Mouse (Mus musculus) induced T-regulatory cell, adult 2 months (primary cell): ENCODE data around the gene Csrnp3.
A peak's percentile ranks its signal among the peaks of the same experiment; 100 is the strongest.

Experiments
- DNase-seq: peaks from one replicate; pipeline ENCODE4 v3.0.0-alpha.2; 2012; ENCODE audit warnings: low read depth

Csrnp3 gene

GRCm38 (mm10) chr2:65870919-65871582 is 25.5 kb downstream of the Csrnp3 start:
- DNase-seq = peak; percentile 20

GRCm38 (mm10) chr2:65891590-65891989 is 46.0 kb downstream of the Csrnp3 start:
- no peak for DNase-seq

- no peak for DNase-seq
These were observed 47.7 kb downstream of the Csrnp3 start for GRCm38 (mm10) chr2:65893241-65893640.

GRCm38 (mm10) chr2:65894299-65894698 is 48.7 kb downstream of the Csrnp3 start:
- DNase-seq = no peak

GRCm38 (mm10) chr2:65896542-65896941 is 51.0 kb downstream of the Csrnp3 start:
- DNase-seq = no peak

GRCm38 (mm10) chr2:65897084-65897483 is 51.5 kb downstream of the Csrnp3 start:
- DNase-seq = no peak

GRCm38 (mm10) chr2:65899478-65899877 is 53.9 kb downstream of the Csrnp3 start:
- DNase-seq = no peak

- DNase-seq = no peak
These were observed 63.0 kb downstream of the Csrnp3 start for GRCm38 (mm10) chr2:65908526-65908925.

GRCm38 (mm10) chr2:65909724-65910521 is 64.4 kb downstream of the Csrnp3 start:
- DNase-seq = no peak

GRCm38 (mm10) chr2:65915994-65916393 is 70.4 kb downstream of the Csrnp3 start:
- no peak for DNase-seq

GRCm38 (mm10) chr2:65920651-65921412 is 75.3 kb downstream of the Csrnp3 start:
- no peak for DNase-seq

GRCm38 (mm10) chr2:65925363-65925941 is 79.9 kb downstream of the Csrnp3 start:
- no peak for DNase-seq

- no peak for DNase-seq
These were observed 81.6 kb downstream of the Csrnp3 start for GRCm38 (mm10) chr2:65926935-65927708.

GRCm38 (mm10) chr2:65929286-65929685 is 83.7 kb downstream of the Csrnp3 start:
- no peak for DNase-seq

GRCm38 (mm10) chr2:65929927-65930326 is 84.4 kb downstream of the Csrnp3 start:
- DNase-seq = no peak

GRCm38 (mm10) chr2:65931313-65931712 is 85.7 kb downstream of the Csrnp3 start:
- DNase-seq = no peak

- no peak for DNase-seq
These were observed 86.3 kb downstream of the Csrnp3 start for GRCm38 (mm10) chr2:65931841-65932311.

- DNase-seq = no peak
These were observed 88.5 kb downstream of the Csrnp3 start for GRCm38 (mm10) chr2:65934099-65934498.

- no peak for DNase-seq
These were observed 93.3 kb downstream of the Csrnp3 start for GRCm38 (mm10) chr2:65938900-65939299.

GRCm38 (mm10) chr2:65940351-65940750 is 94.8 kb downstream of the Csrnp3 start:
- DNase-seq = no peak

GRCm38 (mm10) chr2:65942346-65942745 is 96.8 kb downstream of the Csrnp3 start:
- DNase-seq = no peak
